Mouse (Mus musculus) bone marrow, adult 2 months (tissue): ENCODE measurements around the gene Gm49776. TPM values are rescaled to one million over a fixed set of nuclear protein-coding genes. Genes with fewer than 3 reads are reported as not detected.
A peak's percentile ranks its signal among the peaks of the same experiment; 100 is the strongest.

Experiments
- H3K27ac ChIP-seq: fragments of 200-500 bp; 2 replicates; pipeline ENCODE4 v1.5.1; 2012; ENCODE audit warnings: low read depth, mild to moderate bottlenecking, control low read depth, inconsistent platforms, low read length; ENCODE audit not compliant: control insufficient read depth, poor library complexity, insufficient read depth
- H3K4me1 ChIP-seq: fragments of 200-500 bp; 2 replicates; pipeline ENCODE4 v1.6.1; 2011; ENCODE audit warnings: low read length; ENCODE audit not compliant: control insufficient read depth, insufficient read depth
- H3K4me3 ChIP-seq: fragments of 200-500 bp; replicated peaks from 2 replicates; pipeline ENCODE3; 2011; ENCODE audit warnings: mild to moderate bottlenecking, low read depth, low read length, control low read depth; ENCODE audit not compliant: control insufficient read depth
- CTCF ChIP-seq: fragments of 200-500 bp; IDR thresholded peaks from 2 replicates; pipeline ENCODE4 v1.5.1; 2011; ENCODE audit warnings: low read length, control low read depth; ENCODE audit not compliant: control insufficient read depth, insufficient read depth
- POLR2A ChIP-seq: fragments of 200-500 bp; IDR thresholded peaks from 2 replicates; pipeline ENCODE4 v1.6.1; 2011; ENCODE audit warnings: low read depth, mild to moderate bottlenecking, control low read depth, low read length, borderline replicate concordance; ENCODE audit not compliant: control insufficient read depth
- WGBS: fragments of 180-500 bp; shearing (Covaris S2); methylation state at CpG from one replicate; pipeline ENCODE4 v1.1.7; 2018; 5-methylcytosine and 5-hydroxymethylcytosine counted together
- polyA plus RNA-seq: library from polyadenylated mRNA; stranded (reverse); fragments of >200 nt; gene quantifications from 2 replicates; pipeline ENCODE4 v1.2.4, GENCODE M21; 2011; ENCODE audit warnings: low replicate concordance; ENCODE audit not compliant: missing spikeins, insufficient read depth, insufficient read length

Gene Gm49776
- polyA plus RNA-seq, 1 experiment = not detected

GRCm38 (mm10) chr16:18236676-18237501 lies 21.2 kb downstream of the Gm49776 start:
- H3K4me1 ChIP-seq = no peaks in the 10 kb centered on the region; the same call in 1 of the 2 replicates
- TF ChIP-seq POLR2A = no peak
- TF ChIP-seq CTCF = no peak
- 73% methylated on average over 7 of the region's 7 CpGs for WGBS

DNA sequence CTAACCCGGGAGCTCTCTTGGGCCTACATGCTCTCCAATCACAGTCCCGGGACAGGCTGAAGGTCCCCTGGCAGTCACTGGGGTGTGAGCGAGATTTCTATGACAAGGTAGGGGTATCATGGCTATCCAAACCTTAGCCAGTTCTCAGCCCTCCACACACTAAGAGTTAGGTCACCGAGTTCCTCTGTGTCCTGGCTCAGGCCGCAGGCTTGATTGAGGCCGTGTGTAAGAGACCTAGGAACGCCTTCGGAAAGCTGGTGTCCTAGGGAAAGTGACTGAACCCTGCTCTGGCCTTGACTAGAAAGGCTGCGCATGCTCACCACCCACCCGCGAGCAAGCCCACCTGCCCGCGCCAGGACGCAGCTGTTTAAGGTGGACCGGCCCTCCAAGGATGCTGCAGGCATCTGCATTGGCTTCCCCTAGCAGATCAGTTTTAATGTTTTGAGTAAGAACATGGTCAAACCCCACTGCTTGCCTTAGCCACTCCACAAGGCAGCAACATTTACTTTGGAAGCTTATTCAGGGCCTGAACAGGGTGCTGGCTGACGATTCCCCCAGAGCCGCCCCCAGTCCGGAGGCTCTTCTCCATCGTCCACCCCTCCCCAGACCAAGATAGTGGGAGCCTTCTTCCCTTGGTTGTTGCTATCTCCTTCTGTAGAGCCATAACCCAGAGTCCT lies 22.6 kb downstream of the Gm49776 start:
- Histone ChIP-seq H3K4me3 (peak overlapping the region; percentile 66), H3K27ac (no peak overlapping the region; the same call in 1 of the 2 replicates), H3K4me1 (no peaks in the 10 kb centered on the region; the same call in 1 of the 2 replicates)
- TF ChIP-seq CTCF = no peak
- no peak for TF ChIP-seq POLR2A
- 13% methylated on average over 19 of the region's 19 CpGs for WGBS

More at GRCm38 (mm10) chr16:18236676-18237501, 21.2 kb downstream of the Gm49776 start:
- H3K4me3 ChIP-seq = no peak overlapping the region
- no peak overlapping the region for H3K27ac ChIP-seq

DNA sequence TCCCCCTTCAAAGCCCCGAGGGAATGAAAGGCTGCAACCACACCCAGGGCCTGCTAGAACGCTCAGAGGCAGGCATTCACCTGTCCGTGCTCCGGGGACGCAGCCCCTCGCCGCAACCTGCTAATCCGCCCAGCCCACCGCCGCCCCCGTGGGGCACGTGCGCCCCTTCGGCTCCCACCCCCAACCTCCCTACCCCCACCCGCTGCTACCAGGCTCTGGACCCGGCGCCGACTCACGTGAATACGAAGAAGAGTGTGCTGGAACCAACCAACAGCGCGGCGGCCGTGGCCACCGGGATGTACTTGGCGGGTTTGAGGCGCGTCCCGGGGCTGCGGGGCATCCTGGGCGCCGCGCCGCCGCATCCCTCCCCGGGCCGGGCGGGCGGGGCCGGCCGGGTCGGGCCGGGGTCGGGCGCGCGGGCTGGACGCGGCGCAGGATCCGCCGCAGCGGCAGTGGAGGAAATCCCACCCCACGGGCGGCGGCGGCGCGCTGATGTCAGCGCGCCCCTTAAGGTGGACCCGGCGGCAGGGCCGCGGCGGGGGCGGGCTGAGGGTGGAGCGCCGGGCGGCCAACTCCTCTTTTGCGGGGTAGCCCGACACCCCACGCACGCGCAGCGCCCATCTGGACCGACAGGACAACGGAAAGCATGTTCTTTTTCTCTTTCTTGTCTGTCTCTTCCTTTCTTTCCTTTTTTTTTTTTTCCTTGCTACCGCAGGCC lies 23.3 kb downstream of the Gm49776 start, which contains the start of gene Zdhhc8:
Gene Zdhhc8, minus strand, starts transcription at position 466 of the 718 bp plus-strand sequence.
- Histone ChIP-seq H3K4me1 (peaks cover 1% of the 10 kb centered on the region; the same call in 1 of the 2 replicates), H3K27ac (no peak within 1 kb of the TSS; the same call in 1 of the 2 replicates), H3K4me3 (peak within 1 kb of the TSS; percentile 66)
- under 1% methylated on average over 78 of the region's 79 CpGs for WGBS
- TF ChIP-seq POLR2A = no peak
- no peak for TF ChIP-seq CTCF

DNA sequence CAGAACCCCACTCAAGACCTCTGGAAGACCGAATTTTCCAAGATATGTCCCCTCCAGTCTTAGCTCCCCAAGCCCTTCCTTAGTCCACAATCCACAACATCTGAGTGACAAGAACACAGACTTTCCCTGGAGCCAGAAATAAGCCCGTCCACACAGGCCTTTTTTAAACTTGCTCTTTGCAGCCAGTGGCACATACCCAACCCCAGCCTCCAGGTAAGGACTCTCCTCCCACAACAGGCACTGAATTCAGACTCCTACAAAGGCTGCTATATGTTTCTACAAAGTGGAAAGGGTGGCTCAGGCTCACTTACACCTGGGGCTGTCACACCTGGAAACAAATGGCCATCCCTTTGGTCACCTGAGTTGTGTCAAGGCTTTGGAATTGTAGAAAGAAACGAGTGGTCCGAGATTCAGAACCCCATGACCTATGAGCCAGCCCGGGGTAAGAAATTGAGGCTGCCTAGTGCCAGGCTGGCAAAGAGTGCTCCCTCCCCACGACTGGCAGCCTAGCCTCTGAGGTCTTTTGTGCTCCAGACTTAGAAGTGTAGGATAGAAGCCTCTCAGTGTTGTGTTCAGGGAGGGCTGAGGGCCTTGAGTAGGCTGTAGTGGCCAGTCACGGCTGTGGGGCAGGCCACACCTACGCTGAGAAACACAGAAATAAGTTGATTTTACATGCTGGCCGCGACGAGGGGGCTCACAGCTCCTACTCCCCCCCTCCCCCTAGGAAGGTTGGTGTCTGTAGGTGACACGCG lies 24.0 kb downstream of the Gm49776 start:
- H3K27ac ChIP-seq = no peak overlapping the region
- H3K4me1 ChIP-seq = peaks cover 2% of the 10 kb centered on the region; the same call in 1 of the 2 replicates
- 7% methylated on average over 13 of the region's 13 CpGs for WGBS
- H3K4me3 ChIP-seq = peak overlapping the region; percentile 66
- TF ChIP-seq CTCF (no peak), POLR2A (no peak)

DNA sequence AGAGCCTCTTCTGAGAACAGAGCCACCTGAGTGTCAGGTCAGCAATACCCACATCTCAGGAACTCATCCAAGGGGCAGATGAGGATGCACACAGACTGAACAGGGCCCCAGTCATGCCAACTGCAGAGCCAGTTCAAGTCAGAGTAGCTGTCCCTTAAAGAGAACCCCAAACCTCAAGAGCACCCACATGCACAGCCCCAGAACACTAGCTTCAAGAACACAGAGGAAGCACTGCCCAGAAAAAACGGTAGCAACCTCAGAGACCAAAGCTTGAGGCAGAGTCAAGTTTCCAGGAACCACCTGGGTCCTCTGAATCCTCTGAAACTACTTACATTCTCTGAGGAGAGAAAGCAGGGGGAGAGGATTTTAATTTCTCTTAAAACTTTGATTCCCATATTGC lies 24.7 kb downstream of the Gm49776 start:
- Histone ChIP-seq H3K4me1 (peaks cover 2% of the 10 kb centered on the region; the same call in 1 of the 2 replicates), H3K27ac (no peak overlapping the region), H3K4me3 (no peak overlapping the region)
- WGBS = 0% methylated on average over 1 of the region's 1 CpGs
- TF ChIP-seq POLR2A (no peak), CTCF (no peak)

- WGBS = 77% methylated on average over 4 of the region's 4 CpGs
Measured at GRCm38 (mm10) chr16:18231451-18231850, 26.7 kb downstream of the Gm49776 start.

DNA sequence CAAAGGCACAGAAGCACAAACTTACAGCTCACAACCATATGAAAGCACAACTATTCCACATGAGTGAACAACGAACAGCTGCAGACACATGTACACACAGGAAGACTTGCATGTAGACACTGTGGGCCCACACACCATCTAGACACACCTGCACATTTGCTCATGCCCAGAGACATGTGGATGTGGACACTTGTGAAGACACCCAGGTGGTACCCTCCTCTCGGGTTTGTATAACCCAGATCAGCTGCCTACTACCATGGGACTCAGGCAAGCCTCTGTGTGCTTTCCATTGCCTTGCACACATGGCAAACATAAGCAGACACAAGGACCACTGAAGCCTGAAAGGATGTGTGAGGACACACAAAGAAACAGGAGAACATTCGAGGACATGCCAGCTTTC lies 27.1 kb downstream of the Gm49776 start:
- Histone ChIP-seq H3K27ac (no peak overlapping the region), H3K4me1 (peaks cover 2% of the 10 kb centered on the region; the same call in 1 of the 2 replicates), H3K4me3 (no peak overlapping the region)
- no peak for TF ChIP-seq POLR2A
- no peak for TF ChIP-seq CTCF
- 67% methylated on average over 3 of the region's 3 CpGs for WGBS

More at GRCm38 (mm10) chr16:18231451-18231850, 26.7 kb downstream of the Gm49776 start:
- TF ChIP-seq CTCF (no peak), POLR2A (no peak)
- H3K27ac ChIP-seq = peak overlapping the region; percentile 9; the same call in 1 of the 2 replicates
- H3K4me3 ChIP-seq = no peak overlapping the region
- H3K4me1 ChIP-seq = peaks cover 2% of the 10 kb centered on the region; the same call in 1 of the 2 replicates
